Mouse (Mus musculus): ENCODE measurements around the gene Tex35.

DNA sequence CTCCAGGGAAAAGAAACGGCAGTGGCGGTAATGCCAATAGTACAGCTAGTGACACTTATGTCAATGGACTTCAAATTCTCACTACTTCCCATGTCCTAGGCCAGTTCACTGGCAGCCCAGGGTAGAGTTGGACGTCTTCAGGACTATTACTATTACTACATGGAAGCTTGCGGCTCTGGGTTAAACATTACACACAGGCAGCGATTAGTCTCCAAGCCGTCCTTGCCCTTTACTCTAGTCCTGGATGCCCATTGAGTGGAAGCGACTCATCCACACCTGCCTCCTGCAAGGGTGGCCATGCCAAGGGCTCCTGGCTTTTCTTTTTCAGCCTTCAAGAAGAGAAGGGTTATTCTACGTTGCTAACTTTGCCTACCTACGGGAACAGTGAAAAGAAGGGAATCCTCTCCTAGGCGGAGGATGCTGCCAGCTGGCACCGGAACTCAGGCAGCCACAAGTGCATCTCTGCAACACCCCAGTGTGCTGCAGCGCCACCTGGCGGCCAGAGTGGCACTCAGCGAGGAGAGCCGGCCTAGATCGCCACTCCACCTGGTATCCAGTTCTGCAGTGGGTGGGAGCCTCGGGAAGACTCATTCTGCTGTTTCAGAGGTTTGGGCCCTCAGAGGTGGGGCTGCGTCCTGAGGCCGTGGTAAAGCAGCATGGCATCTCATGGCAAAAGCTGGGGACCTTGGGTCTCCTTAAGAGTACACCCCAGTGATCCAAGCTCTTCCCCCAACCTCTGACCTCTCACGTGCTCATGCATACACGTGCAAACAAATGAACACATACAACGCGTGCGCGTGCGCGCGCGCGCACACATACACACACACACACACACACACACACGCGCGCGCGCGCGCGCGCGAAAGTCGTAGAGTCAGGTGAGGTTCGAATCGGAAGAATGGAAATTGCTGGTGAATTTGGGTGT is 31.4 kb downstream of the Tex35 start:
- TF ChIP-seq CTCF (IDR thresholded peaks at IDR 0.05; ENCODE audit: low read depth, low read length) (peak; percentile 76), POLR2A (IDR thresholded peaks at IDR 0.05; ENCODE audit: borderline replicate concordance, low read depth, low read length) (no peak)

All from bone marrow macrophage, adult 2 months (primary cell).